Mouse (Mus musculus) layer of hippocampus, postnatal 25 days (tissue): ENCODE measurements at regions not wholly inside any gene's neighbourhood (a gene's known extent, or its start where the extent isn't known, plus 50 kb on each side); places are given as distances from the start of the nearest gene placed in this dataset.

Experiments used
- DNase-seq, 2 experiments: peaks; one replicate each; pipeline ENCODE4 v3.0.0; 2022; ENCODE audit warnings: mixed read lengths in 2 of 2, low spot score in 1 of 2; ENCODE audit errors: extremely low spot score in 1 of 2

GRCm38 (mm10) chr4:81744629-81745509 is 302.3 kb upstream of the Mpdz start:
- DNase-seq, result no peak

- peak; percentile 18 to 37 for DNase-seq
Measured at GRCm38 (mm10) chr4:81743978-81744628, 301.5 kb upstream of the Mpdz start.

- no peak for DNase-seq
Measured at GRCm38 (mm10) chr4:81742536-81743459, 300.2 kb upstream of the Mpdz start.

- DNase-seq, result no peak
Measured at GRCm38 (mm10) chr4:81734391-81734790, 291.8 kb upstream of the Mpdz start.

- no peak for DNase-seq
Measured at GRCm38 (mm10) chr4:81730386-81730785, 287.8 kb upstream of the Mpdz start.

- DNase-seq, result no peak
Measured at GRCm38 (mm10) chr4:81728961-81729360, 286.3 kb upstream of the Mpdz start.

GRCm38 (mm10) chr4:81727735-81728581 is 285.3 kb upstream of the Mpdz start:
- DNase-seq, result peak in 1 of 2 experiments; percentile 8

- DNase-seq, result peak; percentile 14 to 19
Measured at GRCm38 (mm10) chr4:81726761-81727723, 284.4 kb upstream of the Mpdz start.

GRCm38 (mm10) chr4:81724751-81725150 is 282.1 kb upstream of the Mpdz start:
- DNase-seq, result no peak

- no peak for DNase-seq
Measured at GRCm38 (mm10) chr4:81712378-81712777, 269.8 kb upstream of the Mpdz start.

GRCm38 (mm10) chr4:81695182-81695581 is 252.6 kb upstream of the Mpdz start:
- no peak for DNase-seq

GRCm38 (mm10) chr4:81677205-81677604 is 234.6 kb upstream of the Mpdz start:
- no peak for DNase-seq

- DNase-seq, result no peak
Measured at GRCm38 (mm10) chr4:81674871-81675270, 232.3 kb upstream of the Mpdz start.

- no peak for DNase-seq
Measured at GRCm38 (mm10) chr4:81673398-81674265, 231.0 kb upstream of the Mpdz start.

- no peak for DNase-seq
Measured at GRCm38 (mm10) chr4:81671986-81672385, 229.4 kb upstream of the Mpdz start.

- peak in 1 of 2 experiments; percentile 4 for DNase-seq
Measured at GRCm38 (mm10) chr4:81669181-81669580, 226.6 kb upstream of the Mpdz start.

GRCm38 (mm10) chr4:81661096-81661495 is 218.5 kb upstream of the Mpdz start:
- no peak for DNase-seq

GRCm38 (mm10) chr4:81628496-81628828 is 185.8 kb upstream of the Mpdz start:
- DNase-seq, result no peak
